Mouse (Mus musculus) ES-Bruce4 (cell line): ENCODE data around the gene Sh3rf1. TPM values are rescaled to one million over a fixed set of nuclear protein-coding genes. Genes with fewer than 3 reads are reported as not detected.

Experiments used
- H3K27ac ChIP-seq: 2 replicates; pipeline ENCODE4 v1.5.1; 2012; ENCODE audit warnings: low read length, inconsistent platforms; ENCODE audit not compliant: insufficient read depth
- H3K27me3 ChIP-seq: 2 replicates; pipeline ENCODE4 v1.6.1; 2012; ENCODE audit warnings: mild to moderate bottlenecking, low read length, inconsistent platforms; ENCODE audit not compliant: control insufficient read depth, poor library complexity, insufficient read depth, severe bottlenecking
- H3K36me3 ChIP-seq: 2 replicates; pipeline ENCODE4 v1.6.1; 2012; ENCODE audit warnings: inconsistent platforms, mild to moderate bottlenecking, low read length, moderate library complexity; ENCODE audit not compliant: control insufficient read depth, poor library complexity, insufficient read depth, severe bottlenecking
- H3K4me1 ChIP-seq: one replicate; pipeline ENCODE4 v1.8.1; 2011; ENCODE audit warnings: low read length; ENCODE audit not compliant: control insufficient read depth, insufficient read depth
- H3K4me3 ChIP-seq: 2 replicates; pipeline ENCODE4 v1.5.1; 2011; ENCODE audit warnings: low read depth, mild to moderate bottlenecking, low read length
- H3K9ac ChIP-seq: 2 replicates; pipeline ENCODE4 v1.6.1; 2012; ENCODE audit warnings: low read depth, mild to moderate bottlenecking, inconsistent platforms; ENCODE audit not compliant: poor library complexity, severe bottlenecking
- H3K9me3 ChIP-seq: replicated peaks from 2 replicates; pipeline ENCODE4 v1.6.1; 2012; ENCODE audit warnings: mild to moderate bottlenecking, low read length, inconsistent platforms; ENCODE audit not compliant: control insufficient read depth, poor library complexity, insufficient read depth, severe bottlenecking
- CTCF ChIP-seq: IDR thresholded peaks from one replicate; pipeline ENCODE4 v1.8.1; 2011; ENCODE audit warnings: low read depth, low read length
- EP300 ChIP-seq: IDR thresholded peaks from 2 replicates; pipeline ENCODE4 v1.6.1; 2011; ENCODE audit warnings: low read depth, low read length; ENCODE audit not compliant: insufficient read depth
- POLR2A ChIP-seq: IDR thresholded peaks from one replicate; pipeline ENCODE4 v1.8.1; 2011; ENCODE audit warnings: low read length; ENCODE audit not compliant: insufficient read depth
- polyA plus RNA-seq: library from polyadenylated mRNA; stranded (reverse); fragments of >200 nt; gene quantifications from 2 replicates; pipeline ENCODE4 v1.2.4, GENCODE M21; 2011; ENCODE audit warnings: low read depth; ENCODE audit not compliant: missing spikeins, insufficient read depth, insufficient read length

Sh3rf1 gene
- polyA plus RNA-seq, 1 experiment: 19.0 TPM

DNA sequence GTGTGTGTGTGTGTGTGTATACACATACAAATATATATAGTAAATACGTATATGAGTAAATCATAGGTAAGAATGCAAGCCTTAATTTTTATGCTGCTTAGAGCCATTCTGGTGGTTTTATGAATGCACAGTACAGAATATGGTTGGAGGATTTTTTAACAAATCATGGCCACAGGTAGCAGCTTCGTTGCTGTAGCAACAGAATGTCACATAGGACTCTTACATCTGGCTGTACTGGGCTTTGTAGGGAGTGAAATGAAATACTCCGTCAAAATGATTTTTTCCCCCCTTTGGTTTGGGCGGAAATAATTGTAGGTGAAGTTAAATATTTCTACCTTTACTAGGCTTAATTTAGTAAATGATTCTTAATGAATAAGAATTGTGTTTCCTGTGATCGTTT lies 3.0 kb downstream of the Sh3rf1 start:
- H3K9ac ChIP-seq: no peak overlapping the region
- peaks cover 4% of the 10 kb centered on the region for H3K36me3 ChIP-seq
- no peak for TF ChIP-seq POLR2A
- no peak for TF ChIP-seq CTCF
- no peak for TF ChIP-seq EP300
- H3K27ac ChIP-seq: no peak overlapping the region
- H3K4me1 ChIP-seq: peaks cover 2% of the 10 kb centered on the region
- H3K9me3 ChIP-seq: no peaks in the 10 kb centered on the region
- H3K27me3 ChIP-seq: no peaks in the 10 kb centered on the region; the same call in 1 of the 2 replicates
- no peak overlapping the region for H3K4me3 ChIP-seq

DNA sequence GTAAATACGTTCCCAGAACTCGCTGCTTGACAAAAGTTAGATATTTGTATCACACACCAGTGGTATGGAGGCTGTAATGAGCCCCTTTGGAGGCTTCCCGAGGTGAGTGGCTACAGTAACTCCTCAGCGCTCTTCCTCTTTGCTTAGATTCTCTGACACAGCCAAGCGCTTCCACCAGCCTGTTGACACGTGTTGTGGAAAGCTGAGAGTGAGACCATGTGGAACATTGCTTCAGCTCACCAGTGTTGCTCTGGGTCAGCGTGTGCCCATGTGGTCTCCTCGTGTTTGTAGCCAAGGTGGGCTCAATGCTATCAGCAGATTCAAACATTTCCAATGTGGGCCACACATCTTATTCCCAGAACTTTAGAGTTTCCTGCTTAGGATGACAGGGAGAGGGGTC lies 5.0 kb downstream of the Sh3rf1 start:
- Histone ChIP-seq H3K4me3 (no peak overlapping the region), H3K36me3 (peaks cover 4% of the 10 kb centered on the region), H3K9ac (no peak overlapping the region)

DNA sequence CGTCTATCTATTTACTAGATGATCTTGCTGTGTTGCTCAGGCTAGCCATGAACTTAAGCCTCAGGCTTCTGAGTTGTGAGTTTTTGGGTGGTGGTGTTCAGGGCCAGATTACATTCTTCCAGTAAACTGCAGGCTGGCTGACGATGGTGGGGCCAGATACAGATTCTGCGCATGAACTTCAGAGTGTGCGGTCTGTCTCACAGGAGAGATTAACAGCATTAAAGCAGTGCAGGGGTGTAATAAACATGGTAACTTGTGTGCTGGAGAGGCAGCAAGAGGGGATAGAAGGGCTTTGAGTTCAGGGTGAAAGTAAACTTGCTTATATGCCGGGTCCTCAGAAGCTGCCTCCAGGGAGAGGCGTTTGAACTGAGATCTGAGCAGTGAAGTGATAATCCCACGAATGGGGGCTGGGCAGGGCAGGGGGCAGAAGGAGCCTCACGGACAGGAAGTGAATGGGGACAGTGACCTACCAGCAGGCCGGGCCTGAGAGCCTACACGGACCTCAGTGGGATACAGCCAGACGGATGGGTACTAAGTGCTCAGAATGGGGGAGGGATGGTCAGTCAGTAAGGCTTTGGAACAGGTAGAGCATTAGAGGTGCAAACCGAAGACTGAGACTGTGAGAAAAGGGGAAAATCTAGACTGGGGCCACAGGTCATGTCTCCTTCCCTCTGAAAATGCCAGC lies 6.0 kb downstream of the Sh3rf1 start:
- no peak overlapping the region for H3K27ac ChIP-seq
- no peak overlapping the region for H3K4me3 ChIP-seq

More for the DNA sequence above, 5.0 kb downstream of the Sh3rf1 start:
- peaks cover 4% of the 10 kb centered on the region for H3K4me1 ChIP-seq
- H3K27me3 ChIP-seq: no peaks in the 10 kb centered on the region; the same call in 1 of the 2 replicates
- TF ChIP-seq CTCF: no peak
- no peak for TF ChIP-seq POLR2A
- no peak for TF ChIP-seq EP300
- H3K9me3 ChIP-seq: no peaks in the 10 kb centered on the region
- H3K27ac ChIP-seq: no peak overlapping the region

DNA sequence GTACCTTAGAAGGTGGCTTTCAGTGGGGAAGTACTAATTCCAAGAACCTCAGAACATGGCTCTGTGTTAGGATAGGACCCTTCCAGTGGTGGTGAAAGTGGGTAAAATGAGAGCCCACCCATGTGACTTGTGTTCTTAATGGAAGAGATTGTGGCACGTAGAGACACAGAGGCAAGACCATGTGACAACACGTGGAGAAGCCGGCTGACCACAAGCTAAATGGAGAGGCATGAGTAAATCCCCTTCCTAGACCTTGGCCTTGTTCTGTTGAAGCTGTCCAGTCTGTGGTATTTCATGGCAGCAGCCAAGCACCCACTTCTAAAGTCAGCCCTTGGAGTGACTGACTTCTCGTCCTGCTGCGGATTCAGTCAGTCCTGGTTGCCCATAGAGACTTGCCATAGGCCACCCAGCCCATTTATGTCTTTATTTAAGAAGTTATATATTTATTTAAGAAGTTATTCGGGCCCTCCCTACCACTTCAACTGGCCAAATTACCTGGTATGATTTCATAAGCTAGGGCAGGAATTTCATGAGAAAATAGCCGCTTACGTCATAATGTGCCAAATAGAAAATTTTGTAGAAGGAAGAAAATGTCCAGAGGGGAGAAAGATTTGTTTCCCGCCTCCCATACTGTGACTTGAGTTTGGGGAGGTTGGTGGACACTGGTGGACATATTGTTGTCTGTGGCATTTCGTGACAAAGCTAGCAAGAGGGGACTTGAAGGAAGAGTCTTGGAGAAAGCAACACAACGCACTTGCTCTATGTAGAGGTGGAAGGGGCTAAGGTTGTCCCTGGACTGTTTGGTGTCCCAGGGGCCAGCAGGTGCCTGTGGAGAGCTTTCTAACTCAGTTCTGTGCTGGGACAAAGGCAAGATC lies 7.4 kb downstream of the Sh3rf1 start:
- Histone ChIP-seq H3K36me3 (peaks cover 4% of the 10 kb centered on the region), H3K9me3 (no peaks in the 10 kb centered on the region), H3K27ac (no peak overlapping the region), H3K9ac (no peak overlapping the region), H3K27me3 (no peaks in the 10 kb centered on the region), H3K4me1 (peaks cover 4% of the 10 kb centered on the region), H3K4me3 (no peak overlapping the region)
- TF ChIP-seq EP300: no peak
- no peak for TF ChIP-seq CTCF
- no peak for TF ChIP-seq POLR2A

More for the DNA sequence above, 6.0 kb downstream of the Sh3rf1 start:
- Histone ChIP-seq H3K36me3 (peaks cover 4% of the 10 kb centered on the region), H3K9me3 (no peaks in the 10 kb centered on the region), H3K27me3 (no peaks in the 10 kb centered on the region; the same call in 1 of the 2 replicates), H3K4me1 (peaks cover 4% of the 10 kb centered on the region), H3K9ac (no peak overlapping the region)
- no peak for TF ChIP-seq CTCF
- TF ChIP-seq EP300: no peak
- TF ChIP-seq POLR2A: no peak

DNA sequence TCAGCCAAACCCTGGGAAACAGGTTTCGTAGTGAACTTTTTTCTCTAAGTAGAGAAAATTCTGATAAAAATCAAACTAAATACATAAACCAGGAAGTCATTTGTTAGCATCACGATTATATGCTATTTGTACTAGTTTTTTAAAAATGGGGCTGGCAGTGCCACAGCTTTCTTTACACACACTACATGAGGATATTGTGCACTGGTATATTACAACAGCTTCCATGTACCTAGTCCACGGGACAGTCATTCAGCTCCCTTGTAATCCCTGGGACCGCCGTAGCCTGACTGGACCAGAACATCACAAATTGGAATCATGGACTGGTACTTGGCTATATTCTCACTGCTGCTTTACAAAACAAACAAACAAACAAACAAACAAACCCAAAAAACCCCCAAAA lies 11.8 kb downstream of the Sh3rf1 start:
- Histone ChIP-seq H3K4me3 (no peak overlapping the region), H3K4me1 (peaks cover 2% of the 10 kb centered on the region), H3K9me3 (no peaks in the 10 kb centered on the region), H3K9ac (no peak overlapping the region), H3K27ac (no peak overlapping the region), H3K36me3 (no peaks in the 10 kb centered on the region), H3K27me3 (no peaks in the 10 kb centered on the region)
- TF ChIP-seq EP300 (no peak), CTCF (no peak), POLR2A (no peak)
